Mouse (Mus musculus): ENCODE data around the gene Rbm47. TPM values are rescaled to one million over a fixed set of nuclear protein-coding genes. Genes with fewer than 3 reads are reported as not detected.

Rbm47 gene
- polyA plus RNA-seq, 1 experiment from 2014 or later: 1.9 TPM

DNA sequence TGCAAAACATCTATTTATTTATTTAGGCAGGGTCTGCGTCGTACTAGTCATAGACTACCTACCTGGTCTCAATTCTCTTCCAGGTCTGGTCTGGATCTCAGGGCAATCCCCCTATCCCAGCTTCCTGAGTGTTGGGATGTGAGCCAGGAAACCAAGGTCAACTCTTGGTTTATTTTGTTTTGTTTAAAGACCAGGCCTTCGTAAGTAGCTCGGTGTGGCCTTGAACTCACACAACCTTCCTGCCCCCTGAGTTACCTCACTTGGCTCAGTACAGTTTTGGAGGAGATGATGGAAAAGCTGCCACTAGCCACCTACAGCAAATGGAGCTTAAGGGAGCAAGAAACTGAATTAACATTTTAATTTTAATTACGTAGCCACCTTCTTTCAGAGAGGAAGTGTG lies 144.7 kb downstream of the Rbm47 start:
- WGBS: 96% methylated on average over 5 of the region's 5 CpGs

DNA sequence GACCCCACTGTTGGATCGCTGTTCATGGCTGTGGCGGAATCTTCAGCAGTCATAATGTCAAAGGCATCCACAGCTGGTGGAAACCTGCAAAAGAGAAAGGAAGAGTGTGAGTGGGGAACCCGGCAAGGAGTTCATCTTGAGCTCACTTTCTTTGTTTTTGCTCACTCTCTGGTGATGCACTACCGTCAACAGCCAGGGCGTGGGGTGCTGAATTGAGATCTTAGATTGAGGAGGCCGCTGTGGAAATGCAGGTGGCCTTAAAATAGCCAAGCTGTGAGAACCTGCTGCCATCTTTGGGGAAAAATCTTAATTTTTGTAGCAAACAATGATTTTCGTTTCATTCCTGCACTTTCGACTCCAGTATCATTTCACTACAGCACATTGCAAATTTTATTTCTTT lies 145.7 kb downstream of the Rbm47 start:
- H3K27me3 ChIP-seq (ENCODE audit: control insufficient read depth, insufficient read depth, low read depth, low read length): no peaks in the 10 kb centered on the region
- WGBS: 96% methylated on average over 8 of the region's 8 CpGs
- no peak for ATAC-seq

More for the DNA sequence above, 144.7 kb downstream of the Rbm47 start:
- ATAC-seq: no peak
- Histone ChIP-seq H3K27me3 (ENCODE audit: control insufficient read depth, insufficient read depth, low read depth, low read length) (no peaks in the 10 kb centered on the region), H3K9me3 (replicated peaks; ENCODE audit: control insufficient read depth, low read length, poor library complexity, severe bottlenecking) (0 out of 2 replicates have a peak, but pooled peaks cover 5% of the 10 kb centered on the region), H3K27ac (ENCODE audit: low read length) (no peak overlapping the region), H3K9ac (ENCODE audit: low read depth, low read length) (no peak overlapping the region), H3K4me3 (ENCODE audit: low read depth, low read length) (no peak overlapping the region), H3K4me2 (ENCODE audit: low read length) (no peak overlapping the region), H3K36me3 (ENCODE audit: control insufficient read depth, insufficient read depth, low read length) (no peaks in the 10 kb centered on the region), H3K4me1 (ENCODE audit: control insufficient read depth, insufficient read depth, low read length) (no peaks in the 10 kb centered on the region)

DNA sequence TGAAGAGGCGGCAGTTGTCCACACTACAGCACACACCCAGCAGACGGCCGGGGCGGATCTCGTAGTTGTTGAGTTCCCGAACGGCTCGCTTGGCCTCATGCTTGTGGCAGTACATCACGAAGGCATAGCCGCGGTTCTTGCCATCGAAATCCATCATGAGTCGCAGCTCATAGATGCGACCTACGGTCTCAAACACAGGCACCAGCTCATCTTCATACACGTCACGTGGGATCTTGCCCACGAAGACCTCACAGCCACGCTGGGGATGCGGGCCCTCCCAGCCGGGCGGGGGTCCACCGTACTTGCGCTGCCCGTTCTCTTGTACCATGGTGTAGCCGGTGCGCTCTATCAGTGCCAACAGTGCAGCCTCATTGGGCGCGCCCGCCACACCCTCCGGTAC lies 146.1 kb downstream of the Rbm47 start:
- WGBS: 97% methylated on average over 31 of the region's 31 CpGs
- Histone ChIP-seq H3K9ac (ENCODE audit: low read depth, low read length) (no peak overlapping the region), H3K36me3 (ENCODE audit: control insufficient read depth, insufficient read depth, low read length) (no peaks in the 10 kb centered on the region), H3K9me3 (replicated peaks; ENCODE audit: control insufficient read depth, low read length, poor library complexity, severe bottlenecking) (0 out of 2 replicates have a peak, but pooled peaks cover 5% of the 10 kb centered on the region), H3K27me3 (ENCODE audit: control insufficient read depth, insufficient read depth, low read depth, low read length) (no peaks in the 10 kb centered on the region), H3K4me2 (ENCODE audit: low read length) (no peak overlapping the region), H3K4me3 (ENCODE audit: low read depth, low read length) (no peak overlapping the region), H3K4me1 (ENCODE audit: control insufficient read depth, insufficient read depth, low read length) (no peaks in the 10 kb centered on the region), H3K27ac (ENCODE audit: low read length) (no peak overlapping the region)
- ATAC-seq: no peak

More for the DNA sequence above, 145.7 kb downstream of the Rbm47 start:
- Histone ChIP-seq H3K36me3 (ENCODE audit: control insufficient read depth, insufficient read depth, low read length) (no peaks in the 10 kb centered on the region), H3K9me3 (replicated peaks; ENCODE audit: control insufficient read depth, low read length, poor library complexity, severe bottlenecking) (0 out of 2 replicates have a peak, but pooled peaks cover 5% of the 10 kb centered on the region), H3K9ac (ENCODE audit: low read depth, low read length) (no peak overlapping the region), H3K4me2 (ENCODE audit: low read length) (no peak overlapping the region), H3K4me1 (ENCODE audit: control insufficient read depth, insufficient read depth, low read length) (no peaks in the 10 kb centered on the region), H3K27ac (ENCODE audit: low read length) (no peak overlapping the region), H3K4me3 (ENCODE audit: low read depth, low read length) (no peak overlapping the region)

DNA sequence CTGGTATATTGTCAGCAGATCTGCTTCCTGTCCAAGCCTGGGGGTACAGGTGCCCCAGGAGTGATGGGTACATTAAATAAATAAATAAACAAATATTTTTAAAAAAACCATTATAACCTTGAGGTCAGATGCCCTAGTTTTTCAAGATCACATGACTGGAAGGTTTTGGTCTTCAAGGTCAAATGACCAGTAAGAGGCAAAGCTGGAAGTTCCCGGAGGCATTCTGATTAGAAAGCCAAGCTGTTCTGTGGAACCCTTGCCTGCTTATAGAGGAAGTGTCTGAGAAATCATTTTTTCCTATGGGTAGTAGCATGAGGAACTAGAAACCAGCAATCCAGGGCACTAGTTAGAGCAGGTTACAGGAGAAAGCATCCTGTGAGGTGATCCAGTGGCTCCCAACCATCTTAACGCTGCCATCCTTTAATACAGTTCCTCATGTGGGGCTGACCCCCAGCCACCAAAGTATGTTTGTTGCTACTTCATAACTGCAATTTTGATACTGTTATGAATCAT lies 157.4 kb downstream of the Rbm47 start:
- Histone ChIP-seq H3K9ac (ENCODE audit: low read depth, low read length) (no peak overlapping the region), H3K9me3 (replicated peaks; ENCODE audit: control insufficient read depth, low read length, poor library complexity, severe bottlenecking) (no peaks in the 10 kb centered on the region), H3K36me3 (ENCODE audit: control insufficient read depth, insufficient read depth, low read length) (no peaks in the 10 kb centered on the region), H3K4me2 (ENCODE audit: low read length) (no peak overlapping the region), H3K27ac (ENCODE audit: low read length) (no peak overlapping the region), H3K4me3 (ENCODE audit: low read depth, low read length) (no peak overlapping the region), H3K4me1 (ENCODE audit: control insufficient read depth, insufficient read depth, low read length) (no peaks in the 10 kb centered on the region), H3K27me3 (ENCODE audit: control insufficient read depth, insufficient read depth, low read depth, low read length) (no peaks in the 10 kb centered on the region)
- 97% methylated on average over 2 of the region's 2 CpGs for WGBS
- ATAC-seq: no peak

DNA sequence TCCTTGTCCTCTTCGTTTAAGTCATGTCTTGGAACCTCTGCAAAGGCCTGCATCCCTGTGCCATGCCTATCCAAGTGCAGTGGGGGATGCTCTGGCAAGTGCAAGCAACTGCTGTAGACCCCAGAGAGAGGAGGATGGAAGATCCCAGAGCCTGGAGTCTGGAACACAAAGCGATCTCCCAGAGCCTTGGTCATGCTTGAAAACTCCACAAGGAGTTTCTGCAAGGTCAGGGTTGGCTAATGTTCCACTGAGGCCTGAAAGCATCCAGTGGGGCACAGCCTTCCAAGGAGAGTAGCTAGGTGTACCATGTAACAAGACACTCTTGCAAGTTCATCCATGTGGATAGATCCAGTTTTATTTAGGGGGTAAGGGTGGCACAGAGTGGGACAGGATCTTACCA lies 158.5 kb downstream of the Rbm47 start:
- no peak overlapping the region for H3K4me2 ChIP-seq (ENCODE audit: low read length)
- no peaks in the 10 kb centered on the region for H3K36me3 ChIP-seq (ENCODE audit: control insufficient read depth, insufficient read depth, low read length)
- H3K27ac ChIP-seq (ENCODE audit: low read length): no peak overlapping the region
- no peaks in the 10 kb centered on the region for H3K9me3 ChIP-seq (replicated peaks; ENCODE audit: control insufficient read depth, low read length, poor library complexity, severe bottlenecking)
- no peaks in the 10 kb centered on the region for H3K27me3 ChIP-seq (ENCODE audit: control insufficient read depth, insufficient read depth, low read depth, low read length)
- H3K4me1 ChIP-seq (ENCODE audit: control insufficient read depth, insufficient read depth, low read length): no peaks in the 10 kb centered on the region
- WGBS: 94% methylated on average over 2 of the region's 2 CpGs
- no peak overlapping the region for H3K4me3 ChIP-seq (ENCODE audit: low read depth, low read length)
- no peak overlapping the region for H3K9ac ChIP-seq (ENCODE audit: low read depth, low read length)
- no peak for ATAC-seq

DNA sequence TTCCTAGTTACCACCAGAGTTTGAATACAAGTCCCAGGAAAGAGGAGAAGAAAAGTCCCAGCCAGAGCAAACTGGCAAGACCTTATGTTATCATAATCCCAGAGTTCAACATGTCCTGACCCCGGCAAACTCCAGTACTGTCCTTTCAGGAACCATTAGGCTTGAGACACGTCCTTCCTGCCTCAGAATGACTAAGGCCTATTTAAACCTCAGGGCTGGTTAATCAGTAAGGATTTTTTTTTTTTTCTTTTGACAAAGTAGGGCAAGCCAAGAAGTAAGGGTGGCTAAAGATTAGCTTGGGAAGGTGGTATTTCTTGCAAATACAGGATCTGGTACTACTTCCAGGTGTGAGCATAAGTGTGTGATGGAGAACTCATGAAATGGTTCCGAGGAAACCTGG lies 158.9 kb downstream of the Rbm47 start:
- Histone ChIP-seq H3K9ac (ENCODE audit: low read depth, low read length) (no peak overlapping the region), H3K36me3 (ENCODE audit: control insufficient read depth, insufficient read depth, low read length) (no peaks in the 10 kb centered on the region), H3K4me3 (ENCODE audit: low read depth, low read length) (no peak overlapping the region), H3K4me2 (ENCODE audit: low read length) (no peak overlapping the region), H3K27ac (ENCODE audit: low read length) (no peak overlapping the region), H3K4me1 (ENCODE audit: control insufficient read depth, insufficient read depth, low read length) (no peaks in the 10 kb centered on the region), H3K9me3 (replicated peaks; ENCODE audit: control insufficient read depth, low read length, poor library complexity, severe bottlenecking) (no peaks in the 10 kb centered on the region), H3K27me3 (ENCODE audit: control insufficient read depth, insufficient read depth, low read depth, low read length) (no peaks in the 10 kb centered on the region)
- ATAC-seq: no peak
- WGBS: 82% methylated on average over 3 of the region's 3 CpGs

DNA sequence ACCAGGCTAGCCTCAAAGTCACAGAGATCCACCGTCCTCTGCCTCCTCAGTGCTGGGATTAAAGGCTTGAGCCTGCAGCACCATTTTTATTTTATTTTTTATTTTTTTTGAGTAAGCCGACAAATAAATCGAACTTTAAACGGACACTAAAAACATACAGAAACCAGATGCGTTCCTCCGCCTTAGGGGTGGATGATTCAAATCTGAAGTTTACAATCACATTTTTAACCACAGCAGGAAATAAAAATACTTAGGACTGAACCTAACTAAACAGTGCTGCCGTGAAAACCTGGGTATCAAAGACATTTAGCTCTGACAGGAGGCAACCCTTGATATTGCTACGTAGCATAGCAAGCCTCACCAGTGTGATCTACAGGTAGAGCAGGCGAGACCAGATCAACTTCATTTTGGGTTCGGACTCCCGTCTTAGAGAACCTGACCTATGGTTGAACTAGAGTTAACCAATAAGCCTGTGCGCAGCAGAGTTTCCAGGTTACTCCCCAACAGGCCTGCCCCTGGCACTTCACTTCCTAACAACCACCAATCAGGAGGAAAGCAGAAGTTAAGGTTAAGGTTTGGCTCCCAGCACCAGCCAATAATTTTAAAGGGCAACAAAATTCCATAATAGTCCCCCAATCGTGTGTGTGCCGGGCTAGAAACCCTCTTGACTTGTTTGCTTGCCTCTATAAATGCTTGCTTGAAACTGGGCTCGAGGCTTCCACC lies 164.5 kb downstream of the Rbm47 start:
- Histone ChIP-seq H3K4me3 (ENCODE audit: low read depth, low read length) (no peak overlapping the region), H3K4me2 (ENCODE audit: low read length) (no peak overlapping the region), H3K9ac (ENCODE audit: low read depth, low read length) (no peak overlapping the region), H3K4me1 (ENCODE audit: control insufficient read depth, insufficient read depth, low read length) (no peaks in the 10 kb centered on the region), H3K27ac (ENCODE audit: low read length) (no peak overlapping the region), H3K36me3 (ENCODE audit: control insufficient read depth, insufficient read depth, low read length) (no peaks in the 10 kb centered on the region), H3K27me3 (ENCODE audit: control insufficient read depth, insufficient read depth, low read depth, low read length) (no peaks in the 10 kb centered on the region), H3K9me3 (replicated peaks; ENCODE audit: control insufficient read depth, low read length, poor library complexity, severe bottlenecking) (no peaks in the 10 kb centered on the region)
- no peak for ATAC-seq
- 91% methylated on average over 15 of the region's 15 CpGs for WGBS

DNA sequence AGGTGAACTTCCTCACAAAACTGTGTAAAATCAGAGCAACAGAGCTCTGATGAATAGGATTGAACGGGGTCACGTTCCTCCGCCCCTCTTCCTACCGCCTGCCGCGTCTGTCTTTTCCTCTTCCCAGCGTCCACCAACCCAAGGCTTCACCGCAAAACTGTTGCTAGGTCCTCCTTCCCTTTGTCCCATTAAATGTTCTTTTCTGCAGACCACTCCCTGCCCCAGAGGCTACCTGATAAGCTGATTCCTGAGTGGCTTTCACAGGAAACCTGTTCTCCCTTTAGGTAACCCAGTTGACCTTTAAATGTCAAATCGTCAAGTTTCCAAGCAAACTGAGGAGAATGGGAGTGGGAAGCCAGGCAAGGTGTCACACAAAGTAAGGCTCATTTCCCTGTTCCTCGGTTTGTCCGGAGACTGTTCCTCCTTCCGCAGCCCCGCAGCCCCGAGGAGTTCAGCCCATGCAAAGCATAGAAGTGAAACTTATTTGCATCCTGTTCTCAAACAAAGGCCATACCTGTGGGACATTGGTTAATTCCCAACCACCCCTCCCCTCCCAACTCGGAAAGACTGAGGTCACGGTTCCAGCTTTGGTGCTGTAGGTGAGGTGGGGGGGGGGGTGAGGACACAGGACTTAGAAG lies 167.8 kb downstream of the Rbm47 start:
- Histone ChIP-seq H3K9me3 (replicated peaks; ENCODE audit: control insufficient read depth, low read length, poor library complexity, severe bottlenecking) (no peaks in the 10 kb centered on the region), H3K4me1 (ENCODE audit: control insufficient read depth, insufficient read depth, low read length) (no peaks in the 10 kb centered on the region), H3K4me3 (ENCODE audit: low read depth, low read length) (no peak overlapping the region), H3K9ac (ENCODE audit: low read depth, low read length) (no peak overlapping the region), H3K27me3 (ENCODE audit: control insufficient read depth, insufficient read depth, low read depth, low read length) (no peaks in the 10 kb centered on the region), H3K27ac (ENCODE audit: low read length) (no peak overlapping the region), H3K36me3 (ENCODE audit: control insufficient read depth, insufficient read depth, low read length) (no peaks in the 10 kb centered on the region), H3K4me2 (ENCODE audit: low read length) (no peak overlapping the region)
- 52% methylated on average over 16 of the region's 16 CpGs for WGBS
- no peak for ATAC-seq
